Mouse (Mus musculus): ENCODE measurements at regions not wholly inside any gene's neighbourhood (a gene's known extent, or its start where the extent isn't known, plus 50 kb on each side); places are given as distances from the start of the nearest gene placed in this dataset.
"Not testable (repeated sequence)": the region's sequence is repeated elsewhere in the genome, so short reads cannot be mapped to it uniquely, and the experiment has no call there.

DNA sequence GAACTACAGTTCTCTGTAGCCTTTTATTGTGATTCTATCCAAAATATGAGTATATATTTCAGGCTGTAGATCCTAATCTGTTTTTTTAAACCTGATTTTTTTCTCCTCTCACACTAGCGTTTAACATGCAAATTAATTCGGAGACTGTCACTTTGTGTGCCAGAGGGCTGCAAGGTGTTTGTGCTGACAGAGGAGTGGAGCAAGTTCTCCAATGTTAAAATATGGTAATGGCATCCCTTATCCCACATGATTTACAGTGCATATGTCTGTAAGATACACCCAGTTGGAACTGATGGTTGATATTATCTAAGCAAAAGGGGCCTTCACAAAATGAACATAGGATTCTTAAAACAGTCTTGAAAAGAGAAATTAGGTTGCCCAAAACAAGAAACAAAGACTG, 90.1 kb upstream of the Hdac2 start:
- DNase-seq (ENCODE audit: low read depth, low spot score), result no peak

GRCm38 (mm10) chr10:36897900-36898600, 76.3 kb upstream of the Hdac2 start:
- DNase-seq (ENCODE audit: low read depth, low spot score), result peak; percentile 16

GRCm38 (mm10) chr10:36908861-36909260, 65.5 kb upstream of the Hdac2 start:
- DNase-seq (ENCODE audit: low read depth, low spot score), result no peak

- not testable (repeated sequence) for DNase-seq (ENCODE audit: low read depth, low spot score)
Measured at GRCm38 (mm10) chr10:36918037-36918436, 56.3 kb upstream of the Hdac2 start.

GRCm38 (mm10) chr10:36923756-36924155, 50.6 kb upstream of the Hdac2 start:
- DNase-seq (ENCODE audit: low read depth, low spot score), result peak; percentile 82

DNA sequence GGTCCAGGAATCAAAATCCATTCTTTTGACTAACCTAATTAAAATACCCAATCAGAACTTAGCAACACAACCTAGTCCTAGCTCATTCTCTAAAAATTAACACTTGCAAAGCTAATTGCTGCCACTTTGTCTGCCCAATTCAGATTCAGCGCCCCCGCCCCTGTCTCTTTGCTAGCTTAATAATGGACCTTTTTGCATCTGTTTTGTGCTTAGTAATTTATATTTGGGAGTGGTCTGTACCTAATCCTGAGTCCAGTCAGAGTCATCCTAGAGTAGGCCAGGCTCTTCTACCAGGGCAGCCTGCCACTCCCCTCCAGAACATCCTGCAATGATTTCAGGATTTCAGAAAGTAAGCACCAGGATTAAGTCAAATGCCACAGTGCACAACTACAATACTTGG, 50.2 kb upstream of the Hdac2 start:
- DNase-seq (ENCODE audit: low read depth, low spot score), result peak; percentile 65

Data from ZHBTc4 (cell line).